Mouse (Mus musculus) limb, embryonic 12.5 days (tissue): Measurements from ENCODE around the gene Gm7075. TPM values are rescaled to one million over a fixed set of nuclear protein-coding genes. Genes with fewer than 3 reads are reported as not detected.
A peak's percentile ranks its signal among the peaks of the same experiment; 100 is the strongest.

ENCODE experiments used
- ATAC-seq: fragments of 200-750 bp; cut with Nextera tagmentation; 2 replicates; pipeline ENCODE4 v1.8.0; 2017; ENCODE audit warnings: low read depth, moderate TSS enrichment; ENCODE audit not compliant: insufficient number of reproducible peaks, insufficient read depth, low FRiP score, low TSS enrichment
- H3K27ac ChIP-seq: fragments of 300-500 bp; sonication (generic); 2 replicates; pipeline ENCODE4 v1.5.1; 2016; ENCODE audit warnings: mild to moderate bottlenecking, moderate library complexity
- H3K27me3 ChIP-seq: fragments of 300-500 bp; sonication (generic); 2 replicates; pipeline ENCODE4 v1.6.1; 2016; ENCODE audit warnings: mild to moderate bottlenecking, moderate library complexity
- H3K36me3 ChIP-seq: fragments of 300-500 bp; sonication (generic); 2 replicates; pipeline ENCODE4 v1.6.1; 2016; ENCODE audit warnings: mild to moderate bottlenecking, moderate library complexity
- H3K4me1 ChIP-seq: fragments of 300-500 bp; sonication (generic); replicated peaks from 2 replicates; pipeline ENCODE4 v1.6.1; 2016
- H3K4me2 ChIP-seq: fragments of 300-500 bp; sonication (generic); 2 replicates; pipeline ENCODE4 v1.6.1; 2016; ENCODE audit warnings: mild to moderate bottlenecking, moderate library complexity
- H3K4me3 ChIP-seq: fragments of 300-500 bp; sonication (generic); replicated peaks from 2 replicates; pipeline ENCODE4 v1.5.1; 2016; ENCODE audit warnings: mild to moderate bottlenecking
- H3K9ac ChIP-seq: fragments of 300-500 bp; sonication (generic); replicated peaks from 2 replicates; pipeline ENCODE4 v1.6.1; 2016; ENCODE audit warnings: mild to moderate bottlenecking, moderate library complexity
- H3K9me3 ChIP-seq: fragments of 300-500 bp; sonication (generic); 2 replicates; pipeline ENCODE4 v1.6.1; 2016; ENCODE audit warnings: mild to moderate bottlenecking, moderate library complexity
- WGBS: fragments of 180-500 bp; shearing (Covaris S2); methylation state at CpG from one replicate; pipeline ENCODE4 v1.1.7; 2016; 5-methylcytosine and 5-hydroxymethylcytosine counted together
- polyA plus RNA-seq: library from polyadenylated mRNA; unstranded; fragments of >200 nt; fragmentation: Nextera tagmentation; extraction: Ambion mirVana; gene quantifications from 2 replicates; pipeline ENCODE4 v1.2.1, GENCODE M21; 2016

Gm7075 gene
- polyA plus RNA-seq, 1 experiment from 2014 or later, result not detected

- no peaks in the 10 kb centered on the region for H3K27me3 ChIP-seq
- no peak overlapping the region for H3K9ac ChIP-seq
- H3K4me2 ChIP-seq, result no peak overlapping the region
- no peak for ATAC-seq
- no peaks in the 10 kb centered on the region for H3K9me3 ChIP-seq
- WGBS, result 93% methylated on average over 7 of the region's 7 CpGs
- no peak overlapping the region for H3K4me3 ChIP-seq
- no peak overlapping the region for H3K27ac ChIP-seq
- no peaks in the 10 kb centered on the region for H3K4me1 ChIP-seq
- H3K36me3 ChIP-seq, result no peaks in the 10 kb centered on the region
Measured at GRCm38 (mm10) chr10:63431221-63431736, 9.7 kb upstream of the Gm7075 start.

- H3K27ac ChIP-seq, result peak within 1 kb of the TSS; percentile 81
- no peaks in the 10 kb centered on the region for H3K4me1 ChIP-seq
- H3K27me3 ChIP-seq, result no peaks in the 10 kb centered on the region
- H3K9ac ChIP-seq, result peak within 1 kb of the TSS; percentile 65
- H3K9me3 ChIP-seq, result no peaks in the 10 kb centered on the region
- WGBS, result under 1% methylated on average over 55 of the region's 55 CpGs
- ATAC-seq, result peak; percentile 95
- H3K36me3 ChIP-seq, result no peaks in the 10 kb centered on the region
- H3K4me3 ChIP-seq, result peak within 1 kb of the TSS; percentile 71
- peak within 1 kb of the TSS; percentile 68 for H3K4me2 ChIP-seq
Measured at GRCm38 (mm10) chr10:63429785-63430305, 8.3 kb upstream of the Gm7075 start, which contains the start of gene Ctnna3. TSS of gene Ctnna3 (plus strand) at chr10:63430098.

GRCm38 (mm10) chr10:63429380-63429779 is 7.8 kb upstream of the Gm7075 start:
- Histone ChIP-seq H3K4me2 (peak overlapping the region; percentile 68), H3K27ac (peak overlapping the region; percentile 81), H3K27me3 (no peaks in the 10 kb centered on the region), H3K9ac (peak overlapping the region; percentile 65), H3K9me3 (no peaks in the 10 kb centered on the region), H3K36me3 (no peaks in the 10 kb centered on the region), H3K4me1 (no peaks in the 10 kb centered on the region), H3K4me3 (peak overlapping the region; percentile 71)
- WGBS, result under 1% methylated on average over 34 of the region's 34 CpGs
- ATAC-seq, result peak; percentile 86

- H3K36me3 ChIP-seq, result no peaks in the 10 kb centered on the region
- peak overlapping the region; percentile 71 for H3K4me3 ChIP-seq
- H3K4me2 ChIP-seq, result peak overlapping the region; percentile 68
- no peak for ATAC-seq
- H3K4me1 ChIP-seq, result no peaks in the 10 kb centered on the region
- no peaks in the 10 kb centered on the region for H3K9me3 ChIP-seq
- 2% methylated on average over 11 of the region's 11 CpGs for WGBS
- H3K27me3 ChIP-seq, result no peaks in the 10 kb centered on the region
- peak overlapping the region; percentile 62 for H3K9ac ChIP-seq
- peak overlapping the region; percentile 64 for H3K27ac ChIP-seq
Measured at GRCm38 (mm10) chr10:63429023-63429340, 7.4 kb upstream of the Gm7075 start.

GRCm38 (mm10) chr10:63428243-63429022 is 6.8 kb upstream of the Gm7075 start:
- no peak for ATAC-seq
- peak overlapping the region; percentile 64 for H3K27ac ChIP-seq
- 26% methylated on average over 19 of the region's 19 CpGs for whole genome bisulfite sequencing

GRCm38 (mm10) chr10:63427146-63427545 is 5.6 kb upstream of the Gm7075 start:
- no peaks in the 10 kb centered on the region for H3K27me3 ChIP-seq
- 80% methylated on average over 8 of the region's 8 CpGs for WGBS
- no peak overlapping the region for H3K4me3 ChIP-seq
- no peaks in the 10 kb centered on the region for H3K4me1 ChIP-seq
- no peak overlapping the region for H3K9ac ChIP-seq
- no peak overlapping the region for H3K27ac ChIP-seq
- H3K4me2 ChIP-seq, result no peak overlapping the region
- no peaks in the 10 kb centered on the region for H3K36me3 ChIP-seq
- ATAC-seq, result no peak
- H3K9me3 ChIP-seq, result no peaks in the 10 kb centered on the region

More at GRCm38 (mm10) chr10:63428243-63429022, 6.8 kb upstream of the Gm7075 start:
- peak overlapping the region; percentile 62 for H3K9ac ChIP-seq
- H3K36me3 ChIP-seq, result no peaks in the 10 kb centered on the region
- no peaks in the 10 kb centered on the region for H3K9me3 ChIP-seq
- peak overlapping the region; percentile 68 for H3K4me2 ChIP-seq
- peak overlapping the region; percentile 71 for H3K4me3 ChIP-seq
- H3K4me1 ChIP-seq, result no peaks in the 10 kb centered on the region
- H3K27me3 ChIP-seq, result no peaks in the 10 kb centered on the region

GRCm38 (mm10) chr10:63424475-63424814 is 2.9 kb upstream of the Gm7075 start:
- no peak overlapping the region for H3K9ac ChIP-seq
- H3K9me3 ChIP-seq, result no peaks in the 10 kb centered on the region
- no peaks in the 10 kb centered on the region for H3K27me3 ChIP-seq
- no peak for ATAC-seq
- no peak overlapping the region for H3K4me2 ChIP-seq
- no peaks in the 10 kb centered on the region for H3K36me3 ChIP-seq
- H3K4me3 ChIP-seq, result no peak overlapping the region
- H3K27ac ChIP-seq, result no peak overlapping the region
- no peaks in the 10 kb centered on the region for H3K4me1 ChIP-seq

GRCm38 (mm10) chr10:63423591-63424474 is 2.2 kb upstream of the Gm7075 start:
- Histone ChIP-seq H3K4me2 (no peak overlapping the region), H3K27ac (no peak overlapping the region), H3K9me3 (no peaks in the 10 kb centered on the region), H3K9ac (no peak overlapping the region), H3K4me1 (no peaks in the 10 kb centered on the region), H3K36me3 (no peaks in the 10 kb centered on the region), H3K27me3 (no peaks in the 10 kb centered on the region), H3K4me3 (no peak overlapping the region)
- no peak for ATAC-seq
- WGBS, result 85% methylated on average over 9 of the region's 9 CpGs

GRCm38 (mm10) chr10:63422736-63422992 is 1.1 kb upstream of the Gm7075 start:
- H3K4me1 ChIP-seq, result no peaks in the 10 kb centered on the region
- ATAC-seq, result no peak
- no peak overlapping the region for H3K9ac ChIP-seq
- WGBS, result 93% methylated on average over 5 of the region's 5 CpGs
- no peak overlapping the region for H3K4me2 ChIP-seq
- no peak overlapping the region for H3K4me3 ChIP-seq
- no peak overlapping the region for H3K27ac ChIP-seq
- no peaks in the 10 kb centered on the region for H3K36me3 ChIP-seq
- no peaks in the 10 kb centered on the region for H3K27me3 ChIP-seq
- H3K9me3 ChIP-seq, result no peaks in the 10 kb centered on the region

- 45% methylated on average over 5 of the region's 5 CpGs for WGBS
- Histone ChIP-seq H3K4me2 (no peak overlapping the region), H3K4me3 (no peak overlapping the region), H3K27ac (no peak overlapping the region), H3K36me3 (no peaks in the 10 kb centered on the region), H3K9ac (no peak overlapping the region), H3K4me1 (no peaks in the 10 kb centered on the region), H3K9me3 (no peaks in the 10 kb centered on the region), H3K27me3 (no peaks in the 10 kb centered on the region)
- no peak for ATAC-seq
Measured at GRCm38 (mm10) chr10:63417061-63417460, 4.5 kb downstream of the Gm7075 start.

GRCm38 (mm10) chr10:63415850-63416249 is 5.7 kb downstream of the Gm7075 start:
- H3K36me3 ChIP-seq, result no peaks in the 10 kb centered on the region
- no peak overlapping the region for H3K4me3 ChIP-seq
- H3K27ac ChIP-seq, result no peak overlapping the region
- no peak overlapping the region for H3K9ac ChIP-seq
- WGBS, result 57% methylated on average over 7 of the region's 7 CpGs
- no peaks in the 10 kb centered on the region for H3K27me3 ChIP-seq
- no peak overlapping the region for H3K4me2 ChIP-seq
- no peak for ATAC-seq
- no peaks in the 10 kb centered on the region for H3K9me3 ChIP-seq
- H3K4me1 ChIP-seq, result no peaks in the 10 kb centered on the region
